Mouse (Mus musculus) small intestine, adult 2 months (tissue): ENCODE results near the gene Retreg1.

ENCODE experiments used
- CTCF ChIP-seq: fragments of 200-500 bp; IDR thresholded peaks from 2 replicates; pipeline ENCODE4 v1.5.1; 2012; ENCODE audit warnings: low read depth, mild to moderate bottlenecking, control low read depth, inconsistent platforms, low read length, moderate library complexity, mixed read lengths; ENCODE audit not compliant: insufficient replicate concordance, insufficient read length; ENCODE audit errors: extremely low read depth
- POLR2A ChIP-seq: fragments of 200-500 bp; IDR thresholded peaks from 2 replicates; pipeline ENCODE4 v1.6.1; 2012; ENCODE audit warnings: low read depth, mild to moderate bottlenecking, control low read depth, inconsistent platforms, low read length, moderate library complexity

GRCm38 (mm10) chr15:25929936-25930335 is 87.0 kb downstream of the Retreg1 start:
- no peak for TF ChIP-seq CTCF
- TF ChIP-seq POLR2A, result no peak
